Mouse (Mus musculus): ENCODE data around the gene Tfdp2. TPM values are rescaled to one million over a fixed set of nuclear protein-coding genes. Genes with fewer than 3 reads are reported as not detected.

Tfdp2 gene
- total RNA-seq, 2 experiments from 2014 or later: 40.3 to 42.8 TPM

DNA sequence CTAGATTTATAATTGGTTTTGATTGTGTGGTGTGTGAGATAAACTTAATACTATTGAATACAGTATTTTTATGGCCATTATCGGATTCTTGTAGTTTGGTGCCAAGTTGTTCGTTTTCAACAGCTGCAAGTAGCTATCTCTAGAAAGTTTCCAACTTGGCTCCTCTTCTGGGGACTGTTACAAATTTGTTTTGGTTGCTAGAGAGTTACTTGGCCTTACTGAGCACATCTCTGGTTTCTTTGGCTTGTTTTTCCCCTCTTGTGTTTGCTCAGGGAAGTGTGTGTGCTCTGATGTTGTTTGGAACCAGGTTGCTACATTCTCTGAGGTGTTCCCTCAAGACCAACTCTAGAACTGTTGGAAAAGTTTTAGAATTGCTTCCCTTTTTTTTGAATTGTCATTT is 27.2 kb downstream of the Tfdp2 start:
- peak; percentile 27 for DNase-seq (ENCODE audit: low spot score)

DNA sequence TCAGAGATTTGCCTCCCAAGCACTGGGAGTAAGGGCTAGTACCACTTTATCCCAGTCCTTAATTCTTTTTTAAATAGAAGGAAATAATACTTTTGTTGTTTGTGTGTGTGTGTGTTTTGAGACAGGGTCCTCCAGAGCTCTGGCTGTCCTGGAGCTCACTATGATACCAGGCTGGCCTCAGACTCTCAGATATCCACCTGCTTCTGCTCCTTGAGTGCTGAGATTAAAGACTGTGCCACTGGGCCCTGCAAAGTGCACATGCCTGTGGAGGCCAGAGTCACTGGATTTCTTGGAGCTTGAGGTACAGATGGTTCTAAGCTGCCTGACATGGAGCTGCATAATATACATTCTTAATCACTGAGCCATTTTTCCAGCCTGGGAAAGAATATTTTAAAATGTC is 32.2 kb downstream of the Tfdp2 start:
- DNase-seq (ENCODE audit: low spot score): no peak

DNA sequence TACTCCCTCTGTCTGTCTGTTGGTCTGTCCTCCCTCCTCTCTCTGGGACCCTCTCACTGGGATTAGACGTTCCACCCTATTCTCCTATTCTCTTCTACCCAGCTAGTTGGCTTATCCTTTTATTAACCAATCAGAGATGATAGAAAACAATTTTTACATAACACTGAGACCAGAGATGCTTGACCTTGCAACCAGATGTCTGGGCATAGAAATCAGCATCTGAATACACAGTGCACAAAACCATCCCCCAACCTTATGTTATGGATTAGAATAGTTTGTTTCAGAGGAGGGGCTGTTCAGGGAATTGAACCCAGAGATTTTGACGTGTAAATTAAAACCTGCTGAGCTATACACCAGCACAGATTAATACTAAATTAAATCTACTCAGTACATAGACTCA is 34.2 kb downstream of the Tfdp2 start:
- DNase-seq (ENCODE audit: low spot score): no peak

DNA sequence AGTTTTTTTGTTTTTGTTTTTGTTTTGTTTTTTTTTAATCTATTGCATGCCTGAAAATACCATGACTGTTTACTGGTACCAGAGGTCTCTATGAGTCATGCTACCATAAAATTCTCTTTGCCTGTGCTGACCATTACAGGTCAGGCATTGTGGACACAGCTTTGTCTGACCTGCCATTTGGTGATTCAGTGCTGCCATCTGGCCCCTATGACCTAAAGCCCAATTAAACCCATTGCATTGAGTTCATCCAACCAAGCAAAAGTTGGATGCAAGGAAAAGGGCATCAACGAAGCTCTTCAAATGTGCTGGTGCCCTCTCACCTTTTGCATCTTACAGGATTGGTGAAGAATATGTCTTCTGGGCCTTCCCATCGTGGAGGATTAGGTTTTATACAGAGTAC is 39.4 kb downstream of the Tfdp2 start:
- DNase-seq (ENCODE audit: low spot score): no peak

DNA sequence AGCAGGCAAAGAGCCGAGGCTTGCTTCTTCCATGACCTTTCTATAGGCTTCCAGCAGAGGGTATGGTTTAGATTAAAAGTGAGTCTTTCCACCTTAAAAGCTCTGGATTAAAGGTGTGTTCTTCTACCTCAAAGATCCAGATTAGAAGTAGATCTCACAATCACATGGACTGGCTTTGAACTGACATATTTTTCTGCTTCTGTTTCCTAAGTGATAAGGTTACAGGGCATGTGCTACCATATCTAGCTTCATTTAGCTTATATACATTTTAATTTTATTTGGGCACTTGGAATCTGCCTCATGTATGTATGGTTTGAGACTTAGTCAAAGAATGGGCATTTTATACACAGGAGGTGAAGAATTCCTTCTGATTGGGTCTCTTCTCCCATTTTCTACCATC is 41.3 kb downstream of the Tfdp2 start:
- no peak for DNase-seq (ENCODE audit: low spot score)

DNA sequence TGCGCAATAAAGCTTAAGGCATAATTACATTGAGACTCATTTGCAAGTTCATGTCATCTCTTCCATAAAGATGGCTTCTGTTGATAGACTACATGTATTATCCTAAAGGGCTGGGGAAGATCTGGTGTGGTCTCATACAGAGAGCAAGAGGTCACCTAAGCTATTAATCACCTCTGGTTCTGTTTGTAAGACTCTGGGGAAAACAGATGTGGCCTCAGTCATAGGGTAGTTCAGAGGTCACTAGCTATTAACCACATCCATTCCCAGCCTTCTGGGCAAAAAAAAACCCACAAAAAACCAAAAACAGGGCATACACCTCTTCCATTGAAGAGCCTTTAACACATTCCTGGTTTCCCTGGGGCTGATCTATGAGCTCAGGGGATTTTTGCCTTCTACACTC is 42.2 kb downstream of the Tfdp2 start:
- no peak for DNase-seq (ENCODE audit: low spot score)

DNA sequence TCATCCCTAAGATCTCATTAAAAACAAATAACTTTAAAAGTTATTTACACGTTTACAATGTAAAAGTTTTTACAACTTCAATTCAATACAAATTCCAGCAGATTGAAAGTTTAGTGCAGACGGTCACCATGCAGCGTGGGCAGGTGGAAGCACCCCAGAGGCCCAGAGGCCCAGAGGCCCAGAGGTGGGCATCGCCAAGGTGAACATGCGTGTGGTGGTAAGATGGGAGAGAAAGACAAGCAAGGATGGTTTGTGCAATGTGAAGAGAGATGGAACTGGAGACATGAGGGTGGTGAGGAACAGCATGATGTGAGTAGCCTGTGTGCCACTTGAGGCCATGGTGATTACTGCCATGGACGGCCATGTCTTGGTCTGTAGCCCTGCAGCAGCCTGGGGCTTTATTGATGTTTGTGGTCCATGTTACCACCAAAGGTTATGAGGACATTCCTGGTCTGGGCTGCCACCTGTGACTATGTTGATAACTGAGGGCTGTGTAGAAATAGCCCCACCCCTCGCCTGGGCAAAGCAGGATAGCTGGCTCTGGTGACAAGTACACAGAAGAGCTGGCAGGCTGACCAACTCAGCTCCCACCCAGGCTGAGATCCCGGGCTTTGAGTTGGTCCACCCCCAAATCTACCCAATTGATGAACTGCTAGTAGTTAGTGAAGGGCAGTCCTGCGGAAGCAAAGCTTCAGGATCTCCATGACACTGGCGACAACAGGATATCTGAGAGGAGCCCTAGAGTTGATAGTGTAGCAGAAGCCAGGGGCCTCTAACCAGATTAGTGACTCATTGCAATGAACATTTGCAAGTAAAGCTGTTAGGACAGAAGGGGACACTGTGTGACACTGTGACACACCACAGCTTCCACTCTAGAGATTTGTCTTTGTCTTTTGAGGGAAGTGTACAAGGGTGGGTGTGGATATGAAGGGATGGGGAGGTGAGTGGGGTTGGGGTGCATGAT is 45.3 kb downstream of the Tfdp2 start:
- DNase-seq (ENCODE audit: low spot score): no peak

DNA sequence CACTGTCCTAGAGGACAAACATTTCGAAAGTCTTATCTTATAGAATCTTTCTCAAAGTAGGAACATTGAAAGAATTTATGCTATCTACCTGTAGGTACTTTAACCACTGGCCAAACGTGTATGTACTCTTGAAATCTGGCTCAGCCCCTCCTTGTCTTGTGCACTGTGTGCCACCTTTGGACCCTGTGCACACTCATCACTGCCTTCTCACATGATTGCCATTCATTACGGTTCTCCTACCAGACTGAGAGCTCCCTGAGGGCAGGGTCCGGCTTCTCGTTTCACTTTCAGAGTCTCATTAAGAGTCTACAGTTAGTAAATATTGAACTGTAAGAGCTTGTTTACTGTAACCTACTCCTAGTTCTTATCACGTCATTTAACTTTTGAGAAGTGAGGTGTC is 47.8 kb downstream of the Tfdp2 start:
- no peak for DNase-seq (ENCODE audit: low spot score)

DNA sequence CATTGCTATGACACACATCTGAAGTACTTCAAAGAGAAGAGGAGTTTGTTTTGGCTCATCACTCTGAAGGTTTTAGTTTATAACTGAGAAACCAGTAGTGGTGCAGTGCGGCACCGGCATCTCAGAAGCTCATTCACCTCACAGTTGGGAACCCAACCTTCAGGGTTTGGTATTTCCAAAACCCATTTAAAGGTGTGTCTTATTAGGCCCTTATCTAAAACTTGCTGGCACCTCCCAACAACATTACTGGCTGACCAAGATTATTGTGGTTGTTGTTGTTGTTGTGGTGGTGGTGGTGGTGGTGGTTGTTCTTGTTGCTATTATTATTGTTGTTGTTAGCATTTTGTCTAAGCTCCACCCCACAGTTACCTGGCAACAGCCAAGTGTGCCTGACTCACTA is 58.7 kb downstream of the Tfdp2 start:
- DNase-seq (ENCODE audit: low spot score): no peak

DNA sequence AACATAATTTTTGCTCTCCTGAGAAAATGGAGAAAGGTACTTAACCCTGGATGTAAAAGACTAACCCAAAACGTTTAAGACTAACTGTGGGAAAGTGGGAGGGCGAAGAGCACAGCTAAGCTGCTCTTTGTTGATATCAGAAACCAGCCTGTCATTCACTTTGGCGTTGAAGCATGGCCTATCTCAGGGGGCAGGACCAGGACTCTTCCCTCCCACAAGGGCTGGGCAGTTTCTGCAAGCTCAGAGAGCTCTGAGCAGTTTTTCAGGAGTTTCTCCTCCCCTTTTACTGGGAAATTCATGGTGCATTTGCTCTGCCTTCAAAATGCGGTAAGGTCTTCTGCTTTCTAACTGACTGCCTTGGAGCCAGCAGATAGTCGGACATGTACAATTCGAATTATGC is 62.4 kb downstream of the Tfdp2 start:
- no peak for DNase-seq (ENCODE audit: low spot score)

DNA sequence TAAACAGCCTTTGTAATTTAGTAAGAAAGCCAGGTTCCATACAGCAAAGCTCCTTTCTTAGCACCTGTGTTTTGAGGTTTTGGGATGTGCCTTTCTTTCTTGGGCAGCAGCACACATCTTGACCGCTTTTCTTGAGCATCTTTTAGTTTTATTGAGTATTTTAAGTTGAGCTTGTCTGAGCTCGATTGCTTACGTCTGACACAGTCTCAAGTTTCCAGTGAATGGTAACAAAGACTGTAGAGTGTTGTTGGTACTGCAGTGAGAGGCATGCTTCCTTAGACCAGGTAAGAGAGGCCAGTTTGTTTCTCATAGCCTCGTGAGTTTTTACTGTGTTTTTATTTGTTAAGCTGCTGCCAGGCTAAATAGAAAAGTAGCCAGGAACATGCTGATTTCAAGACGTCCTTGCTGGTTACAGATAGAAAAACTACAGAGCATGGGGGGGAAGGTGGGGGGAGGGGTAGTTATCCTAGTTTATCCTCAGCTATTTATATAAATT is 63.0 kb downstream of the Tfdp2 start:
- DNase-seq (ENCODE audit: low spot score): no peak

DNA sequence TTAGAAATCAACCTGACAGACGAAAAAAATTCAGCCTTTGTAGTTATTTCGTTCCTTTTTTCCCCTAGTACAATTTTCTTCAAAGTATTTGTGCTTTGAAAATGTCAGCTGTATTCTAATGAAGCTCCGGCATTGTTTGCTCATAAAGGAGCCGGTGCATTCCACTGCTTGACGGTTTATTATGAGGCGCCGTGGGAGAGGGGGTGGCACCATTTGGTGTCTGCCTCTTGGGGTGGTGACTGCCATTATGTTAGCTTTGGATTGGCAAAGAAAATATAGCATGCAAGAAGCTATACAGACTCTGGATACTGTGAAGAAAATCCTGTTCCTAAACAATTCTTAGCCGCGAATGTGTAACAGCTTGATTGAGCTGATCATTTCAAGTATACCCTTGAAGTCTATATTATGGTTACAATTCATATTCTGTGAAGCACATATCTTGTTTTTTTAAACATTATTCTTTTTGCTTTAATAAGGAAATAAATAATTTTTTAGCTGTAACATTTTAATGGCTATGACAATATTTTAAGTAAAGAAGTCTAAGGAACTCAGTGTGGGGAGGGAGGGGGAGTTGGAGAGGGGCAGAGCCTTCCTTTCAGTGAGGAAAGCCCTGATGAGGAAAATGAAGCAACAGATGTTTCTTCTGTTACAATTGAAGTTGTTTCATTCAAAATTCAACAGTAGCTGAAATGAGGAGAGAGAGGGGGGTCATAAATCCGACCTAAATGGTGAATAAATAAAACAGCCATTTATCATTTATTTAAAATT is 63.9 kb downstream of the Tfdp2 start:
- no peak for DNase-seq (ENCODE audit: low spot score)

DNA sequence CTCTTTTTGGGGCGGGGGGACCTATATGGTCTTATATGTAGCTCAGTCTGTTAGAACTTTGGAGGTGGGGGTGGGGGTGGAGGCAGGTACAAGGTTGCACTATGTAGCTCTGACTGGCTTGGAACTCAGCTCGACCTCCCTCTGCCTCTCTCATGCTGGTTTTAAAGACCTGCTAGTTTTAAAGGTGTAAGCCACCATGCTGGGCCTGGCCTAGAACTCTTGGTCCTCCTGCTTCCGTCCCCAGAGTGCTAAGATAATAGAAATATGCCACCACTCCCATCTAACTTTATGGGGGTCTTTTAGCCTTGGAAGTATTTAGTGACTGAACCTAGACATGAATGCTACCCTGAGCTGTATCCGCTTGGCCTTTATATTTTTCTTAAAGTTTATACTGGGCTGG is 65.0 kb downstream of the Tfdp2 start:
- DNase-seq (ENCODE audit: low spot score): no peak

DNA sequence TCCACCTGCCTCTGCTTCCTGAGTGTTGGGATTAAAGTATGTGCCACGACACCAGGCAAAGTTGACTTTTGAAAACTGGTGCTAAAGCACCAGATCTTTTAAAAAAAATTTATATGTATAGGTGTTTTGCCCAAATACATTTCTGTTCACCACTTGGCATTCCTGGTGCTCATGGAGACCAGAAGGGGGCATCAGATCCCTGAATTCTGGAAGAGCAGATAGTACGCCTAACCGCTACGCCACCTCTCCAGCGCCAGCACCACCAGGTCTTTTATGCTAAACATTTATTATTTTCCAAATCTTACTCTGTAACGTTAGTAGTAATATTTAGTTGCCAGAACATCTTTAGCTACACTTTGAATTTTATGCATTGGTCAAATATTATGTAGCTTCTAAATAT is 65.9 kb downstream of the Tfdp2 start:
- DNase-seq (ENCODE audit: low spot score): no peak

DNA sequence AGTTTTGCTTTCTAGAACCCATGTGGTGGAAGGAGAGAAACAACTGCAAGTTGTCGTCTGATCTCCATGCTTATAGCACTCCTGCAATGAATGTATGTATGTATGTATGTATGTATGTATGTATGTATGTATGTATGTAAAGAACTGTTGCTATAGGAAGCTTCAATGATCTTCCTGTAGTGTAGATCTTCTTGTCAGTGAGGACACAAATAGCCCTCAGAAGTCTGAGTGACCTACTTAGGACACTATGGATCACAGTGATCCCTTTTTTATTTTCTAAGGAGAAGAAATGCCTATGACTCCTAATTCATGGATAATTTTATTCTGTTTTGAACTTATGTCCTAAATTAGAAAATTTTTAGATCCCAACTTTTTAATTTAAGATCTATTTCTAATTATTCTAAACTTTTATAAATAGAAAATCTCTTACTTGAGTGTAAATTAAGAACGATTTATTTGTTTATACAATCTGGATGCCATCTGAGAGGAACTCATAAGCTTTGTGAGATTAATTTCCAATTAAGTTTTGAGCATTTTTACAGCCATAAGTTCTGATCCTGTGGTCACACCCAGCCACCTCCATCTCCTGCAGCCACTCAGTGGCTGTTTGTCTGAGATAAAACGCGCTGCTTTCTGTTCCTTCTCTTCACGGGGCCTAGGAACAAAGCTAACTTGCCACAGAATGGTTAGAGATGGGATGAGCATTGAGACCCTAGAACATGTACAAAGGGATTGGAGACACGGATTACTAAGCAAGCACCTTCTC is 70.9 kb downstream of the Tfdp2 start:
- no peak for DNase-seq (ENCODE audit: low spot score)

DNA sequence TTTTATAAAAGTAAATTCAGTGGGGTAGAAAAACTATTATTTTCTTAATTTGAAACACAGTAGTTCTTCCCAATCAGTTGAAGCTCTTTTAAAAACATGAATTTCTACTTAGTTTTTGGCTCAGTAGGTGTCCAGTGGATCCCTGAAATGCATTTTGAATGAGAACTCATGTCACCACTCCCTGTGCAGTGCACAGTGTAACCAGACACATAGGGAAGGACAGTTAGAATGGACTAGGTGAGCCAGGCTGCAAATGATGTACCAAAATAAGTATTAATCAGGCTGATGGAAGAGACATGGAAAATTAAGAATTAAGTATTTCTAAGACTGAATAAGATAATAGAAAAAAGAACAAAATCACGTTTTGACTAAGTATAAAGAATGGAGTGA is 71.5 kb downstream of the Tfdp2 start:
- no peak for DNase-seq (ENCODE audit: low spot score)

DNA sequence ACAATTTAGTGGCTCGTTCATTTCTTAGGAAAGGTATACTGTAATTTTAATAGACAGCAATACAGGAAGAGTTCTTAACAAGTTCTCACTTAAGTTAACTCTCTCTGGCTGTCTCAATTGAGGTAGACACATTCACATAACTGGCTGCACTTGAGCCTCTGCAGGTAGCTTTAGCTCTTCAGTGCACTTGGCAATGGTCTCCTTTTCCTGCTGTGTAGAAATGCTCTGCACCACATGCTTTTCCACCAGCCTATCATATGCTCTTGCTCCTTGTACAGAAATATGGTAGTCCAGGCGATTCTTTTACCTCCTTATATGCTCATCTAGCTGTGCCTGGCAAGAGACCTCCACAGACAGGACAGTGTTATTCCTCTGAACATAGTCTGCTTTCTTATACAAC is 73.7 kb downstream of the Tfdp2 start:
- DNase-seq (ENCODE audit: low spot score): no peak

DNA sequence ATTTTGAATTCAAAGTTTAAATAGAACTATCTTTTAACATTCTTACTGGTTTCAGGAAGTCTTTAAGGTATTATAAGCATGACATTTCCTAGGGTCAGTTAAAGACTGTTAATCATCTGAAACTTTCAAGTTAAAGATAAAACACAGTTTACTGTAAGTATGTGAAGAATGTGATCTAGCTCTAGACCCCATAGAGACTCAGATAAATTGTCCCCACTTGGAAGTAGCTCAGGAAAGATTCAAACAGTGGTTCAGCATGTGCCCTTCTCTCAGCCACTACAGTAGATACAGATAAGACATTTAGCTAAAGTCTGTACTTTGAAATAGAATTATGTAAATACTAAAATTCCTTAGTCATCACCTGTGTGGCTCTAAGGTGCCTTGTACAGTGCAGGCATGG is 79.5 kb downstream of the Tfdp2 start:
- DNase-seq (ENCODE audit: low spot score): no peak

DNA sequence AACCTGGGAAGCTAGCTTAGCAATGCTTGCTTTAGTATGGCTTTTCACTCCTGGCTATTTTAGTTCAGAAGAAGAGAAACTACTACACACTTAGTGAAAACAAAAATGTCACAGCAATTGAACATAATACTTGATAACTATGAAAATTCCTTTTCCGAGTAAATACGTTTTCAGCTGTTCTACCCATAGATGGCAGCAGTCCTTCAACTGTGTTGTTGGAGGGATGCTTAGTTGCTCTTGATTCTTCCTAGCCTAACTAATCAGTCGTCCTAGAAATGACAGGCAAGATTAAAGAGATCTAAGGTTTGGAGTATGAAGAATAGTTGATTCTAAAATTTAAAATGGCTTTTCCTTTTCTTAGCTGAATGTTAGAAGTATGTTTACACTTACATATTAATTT is 85.4 kb downstream of the Tfdp2 start:
- DNase-seq (ENCODE audit: low spot score): no peak

DNA sequence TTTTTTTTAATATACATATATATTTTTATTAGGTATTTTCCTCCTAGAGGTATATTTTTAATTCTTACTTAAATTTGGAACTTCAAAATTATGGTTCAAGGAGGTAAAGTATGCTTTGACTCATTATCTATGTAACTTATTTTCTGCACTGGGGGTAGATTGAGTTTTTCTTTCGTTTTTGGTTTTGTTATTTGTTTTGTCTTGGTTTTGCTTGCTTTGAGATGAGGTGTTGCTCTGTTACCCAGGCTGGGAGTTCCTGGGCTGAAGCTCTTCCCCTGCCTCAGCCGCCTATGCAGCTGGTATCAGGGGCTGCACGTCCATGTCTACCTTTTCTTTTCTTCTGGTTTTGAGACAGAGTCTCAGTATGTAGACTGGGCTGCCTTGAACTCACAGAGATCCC is 86.0 kb downstream of the Tfdp2 start:
- no peak for DNase-seq (ENCODE audit: low spot score)

DNA sequence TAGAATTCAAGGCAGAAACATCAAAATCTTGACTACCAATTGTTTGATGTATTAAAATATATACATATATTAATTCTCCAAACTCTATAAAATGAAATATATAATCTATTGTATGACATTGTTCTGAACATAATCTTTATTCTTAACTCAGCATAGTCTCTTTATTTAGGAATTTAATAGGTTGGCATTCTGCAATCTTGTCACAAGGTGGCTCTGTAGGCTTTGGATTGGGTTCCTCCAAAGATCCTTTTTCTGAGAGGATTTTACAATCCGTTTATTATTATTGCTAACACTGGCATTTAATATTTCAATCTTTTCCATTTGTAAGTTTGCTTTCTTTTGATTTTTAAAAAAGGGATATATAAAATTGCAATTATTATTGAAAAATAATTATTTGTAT is 88.8 kb downstream of the Tfdp2 start:
- DNase-seq (ENCODE audit: low spot score): no peak

DNA sequence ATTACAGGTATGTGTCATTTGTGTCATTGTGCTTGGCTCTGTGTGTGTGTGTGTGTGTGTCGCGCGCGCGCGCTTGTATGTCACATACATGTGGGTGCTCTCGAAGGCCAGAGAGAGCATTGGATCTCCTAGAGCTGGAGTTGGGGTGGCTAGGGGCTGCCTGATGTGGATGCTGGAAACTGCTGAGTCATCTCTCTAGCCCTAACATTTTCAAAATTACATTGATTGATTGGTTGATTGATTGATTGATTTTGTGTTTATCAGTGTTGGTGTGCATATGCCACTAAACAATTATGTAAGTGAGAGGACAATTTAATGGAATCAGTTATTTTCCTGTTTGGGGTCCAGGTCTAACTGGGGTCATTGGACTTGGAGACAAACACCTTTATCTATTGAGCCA is 96.1 kb downstream of the Tfdp2 start:
- DNase-seq (ENCODE audit: low spot score): no peak

Data from gastrocnemius, adult 18-20 months (tissue).